Mouse (Mus musculus) midbrain, embryonic 11.5 days (tissue): Measurements from ENCODE around the gene Fbxl17. TPM values are rescaled to one million over a fixed set of nuclear protein-coding genes. Genes with fewer than 3 reads are reported as not detected.
A peak's percentile ranks its signal among the peaks of the same experiment; 100 is the strongest.

Experiments
- ATAC-seq: fragments of 200-750 bp; cut with Nextera tagmentation; 2 replicates; pipeline ENCODE4 v1.8.0; 2017; ENCODE audit warnings: moderate TSS enrichment, moderate library complexity; ENCODE audit not compliant: low FRiP score
- DNase-seq: peaks from one replicate; pipeline ENCODE4 v3.0.0; 2015; ENCODE audit warnings: low spot score; ENCODE audit errors: missing footprints
- H3K27ac ChIP-seq: fragments of 300-500 bp; sonication (generic); 2 replicates; pipeline ENCODE4 v1.5.1; 2014; ENCODE audit warnings: low read depth, low read length
- H3K27me3 ChIP-seq: fragments of 300-500 bp; sonication (generic); 2 replicates; pipeline ENCODE4 v1.6.1; 2014; ENCODE audit warnings: mild to moderate bottlenecking, low read length, moderate library complexity, mixed read lengths; ENCODE audit not compliant: control insufficient read depth, insufficient read depth
- H3K36me3 ChIP-seq: fragments of 300-500 bp; sonication (generic); 2 replicates; pipeline ENCODE4 v1.6.1; 2014; ENCODE audit warnings: mild to moderate bottlenecking, low read length, moderate library complexity, mixed read lengths; ENCODE audit not compliant: control insufficient read depth, insufficient read depth
- H3K4me1 ChIP-seq: fragments of 300-500 bp; sonication (generic); 2 replicates; pipeline ENCODE4 v1.6.1; 2014; ENCODE audit warnings: low read length; ENCODE audit not compliant: control insufficient read depth, insufficient read depth
- H3K4me2 ChIP-seq: fragments of 300-500 bp; sonication (generic); 2 replicates; pipeline ENCODE4 v1.6.1; 2014; ENCODE audit warnings: mild to moderate bottlenecking, moderate library complexity
- H3K4me3 ChIP-seq: fragments of 300-500 bp; sonication (generic); 2 replicates; pipeline ENCODE4 v1.5.1; 2014; ENCODE audit warnings: low read depth, low read length
- H3K9ac ChIP-seq: fragments of 300-500 bp; sonication (generic); 2 replicates; pipeline ENCODE4 v1.6.1; 2014; ENCODE audit warnings: low read length
- H3K9me3 ChIP-seq: fragments of 300-500 bp; sonication (generic); 2 replicates; pipeline ENCODE4 v1.6.1; 2016; ENCODE audit warnings: low read length; ENCODE audit not compliant: control insufficient read depth
- WGBS: fragments of 180-500 bp; shearing (Covaris S2); extraction: QIAGEN DNeasy Blood & Tissue Kit; methylation state at CpG from one replicate; pipeline ENCODE4 v1.1.7; 2014; 5-methylcytosine and 5-hydroxymethylcytosine counted together
- polyA plus RNA-seq: library from polyadenylated mRNA; unstranded; fragments of >200 nt; fragmentation: Nextera tagmentation; extraction: Ambion mirVana; gene quantifications from 2 replicates; pipeline ENCODE4 v1.2.1, GENCODE M21; 2014

The Fbxl17 gene
- polyA plus RNA-seq, 1 experiment from 2014 or later: 15.8 TPM

- ATAC-seq (peak; percentile 65; the same call in 1 of the 2 replicates), DNase-seq (no peak)
- Histone ChIP-seq H3K36me3 (no peaks in the 10 kb centered on the region), H3K4me2 (no peak overlapping the region), H3K4me3 (no peak overlapping the region), H3K27me3 (no peaks in the 10 kb centered on the region), H3K4me1 (0 out of 2 replicates have a peak, but pooled peaks cover 2% of the 10 kb centered on the region), H3K27ac (no peak overlapping the region), H3K9ac (no peak overlapping the region), H3K9me3 (no peaks in the 10 kb centered on the region)
- WGBS: 72% methylated on average over 4 of the region's 4 CpGs
Measured at GRCm38 (mm10) chr17:63445212-63445611, 54.6 kb downstream of the Fbxl17 start.

GRCm38 (mm10) chr17:63437424-63437823 lies 62.4 kb downstream of the Fbxl17 start:
- no peak overlapping the region for H3K4me3 ChIP-seq
- H3K9me3 ChIP-seq: no peaks in the 10 kb centered on the region
- H3K27ac ChIP-seq: no peak overlapping the region
- no peaks in the 10 kb centered on the region for H3K27me3 ChIP-seq
- no peak overlapping the region for H3K4me2 ChIP-seq
- ATAC-seq (peak; percentile 16; the same call in 1 of the 2 replicates), DNase-seq (no peak)
- 90% methylated on average over 6 of the region's 6 CpGs for WGBS
- peaks cover 2% of the 10 kb centered on the region; the same call in 1 of the 2 replicates for H3K4me1 ChIP-seq
- no peak overlapping the region for H3K9ac ChIP-seq
- no peaks in the 10 kb centered on the region for H3K36me3 ChIP-seq

- no peaks in the 10 kb centered on the region for H3K9me3 ChIP-seq
- no peak overlapping the region for H3K4me3 ChIP-seq
- H3K4me1 ChIP-seq: peaks cover 2% of the 10 kb centered on the region; the same call in 1 of the 2 replicates
- WGBS: 49% methylated on average over 6 of the region's 6 CpGs
- H3K36me3 ChIP-seq: no peaks in the 10 kb centered on the region
- no peak overlapping the region for H3K27ac ChIP-seq
- H3K9ac ChIP-seq: no peak overlapping the region
- H3K4me2 ChIP-seq: no peak overlapping the region
- DNase-seq (peak; percentile 93), ATAC-seq (no peak)
- H3K27me3 ChIP-seq: no peaks in the 10 kb centered on the region
Measured at GRCm38 (mm10) chr17:63434081-63434480, 65.7 kb downstream of the Fbxl17 start.

GRCm38 (mm10) chr17:63431650-63432049 lies 68.2 kb downstream of the Fbxl17 start:
- H3K4me2 ChIP-seq: no peak overlapping the region
- H3K27ac ChIP-seq: no peak overlapping the region
- H3K36me3 ChIP-seq: no peaks in the 10 kb centered on the region
- H3K9me3 ChIP-seq: no peaks in the 10 kb centered on the region
- DNase-seq (no peak), ATAC-seq (no peak)
- H3K9ac ChIP-seq: no peak overlapping the region
- WGBS: 89% methylated on average over 7 of the region's 7 CpGs
- no peak overlapping the region for H3K4me3 ChIP-seq
- no peaks in the 10 kb centered on the region for H3K27me3 ChIP-seq
- peaks cover 2% of the 10 kb centered on the region; the same call in 1 of the 2 replicates for H3K4me1 ChIP-seq

GRCm38 (mm10) chr17:63430395-63431075 lies 69.3 kb downstream of the Fbxl17 start:
- no peak for DNase-seq
- Histone ChIP-seq H3K36me3 (no peaks in the 10 kb centered on the region), H3K27me3 (no peaks in the 10 kb centered on the region), H3K27ac (no peak overlapping the region), H3K4me3 (no peak overlapping the region), H3K9me3 (no peaks in the 10 kb centered on the region), H3K4me2 (peak overlapping the region; percentile 12; the same call in 1 of the 2 replicates), H3K9ac (no peak overlapping the region), H3K4me1 (peaks cover 2% of the 10 kb centered on the region; the same call in 1 of the 2 replicates)
- ATAC-seq: no peak
- WGBS: 60% methylated on average over 17 of the region's 17 CpGs

GRCm38 (mm10) chr17:63423851-63424250 lies 76.0 kb downstream of the Fbxl17 start:
- no peaks in the 10 kb centered on the region for H3K27me3 ChIP-seq
- H3K36me3 ChIP-seq: no peaks in the 10 kb centered on the region
- no peak overlapping the region for H3K9ac ChIP-seq
- 82% methylated on average over 4 of the region's 4 CpGs for WGBS
- no peaks in the 10 kb centered on the region for H3K9me3 ChIP-seq
- no peak overlapping the region for H3K4me3 ChIP-seq
- no peak overlapping the region for H3K4me2 ChIP-seq
- H3K4me1 ChIP-seq: no peaks in the 10 kb centered on the region
- ATAC-seq: no peak; the same call in 1 of the 2 replicates
- H3K27ac ChIP-seq: no peak overlapping the region
- DNase-seq: no peak

GRCm38 (mm10) chr17:63422685-63423084 lies 77.1 kb downstream of the Fbxl17 start:
- DNase-seq: no peak

GRCm38 (mm10) chr17:63421864-63422263 lies 78.0 kb downstream of the Fbxl17 start:
- 73% methylated on average over 2 of the region's 2 CpGs for WGBS
- Histone ChIP-seq H3K4me2 (no peak overlapping the region), H3K36me3 (no peaks in the 10 kb centered on the region), H3K4me1 (no peaks in the 10 kb centered on the region), H3K27me3 (no peaks in the 10 kb centered on the region), H3K9me3 (no peaks in the 10 kb centered on the region), H3K9ac (no peak overlapping the region), H3K27ac (no peak overlapping the region), H3K4me3 (no peak overlapping the region)
- DNase-seq (no peak), ATAC-seq (no peak)

More at GRCm38 (mm10) chr17:63422685-63423084, 77.1 kb downstream of the Fbxl17 start:
- Histone ChIP-seq H3K36me3 (no peaks in the 10 kb centered on the region), H3K4me2 (no peak overlapping the region), H3K27ac (no peak overlapping the region), H3K9ac (no peak overlapping the region), H3K9me3 (no peaks in the 10 kb centered on the region), H3K4me3 (no peak overlapping the region), H3K27me3 (no peaks in the 10 kb centered on the region), H3K4me1 (no peaks in the 10 kb centered on the region)
- no peak for ATAC-seq
- 93% methylated on average over 5 of the region's 5 CpGs for WGBS

GRCm38 (mm10) chr17:63419503-63419902 lies 80.3 kb downstream of the Fbxl17 start:
- no peak overlapping the region for H3K27ac ChIP-seq
- H3K27me3 ChIP-seq: no peaks in the 10 kb centered on the region
- no peak overlapping the region for H3K4me2 ChIP-seq
- no peak for ATAC-seq
- no peak for DNase-seq
- H3K4me1 ChIP-seq: no peaks in the 10 kb centered on the region
- no peaks in the 10 kb centered on the region for H3K36me3 ChIP-seq
- 93% methylated on average over 6 of the region's 6 CpGs for WGBS
- H3K4me3 ChIP-seq: no peak overlapping the region
- H3K9ac ChIP-seq: no peak overlapping the region
- no peaks in the 10 kb centered on the region for H3K9me3 ChIP-seq
